Mouse (Mus musculus): ENCODE measurements around the gene Pfkfb4. TPM values are rescaled to one million over a fixed set of nuclear protein-coding genes. Genes with fewer than 3 reads are reported as not detected.

Gene Pfkfb4
- total and polyA plus RNA-seq, 2 experiments from 2014 or later: 18.6 to 63.1 TPM

- Histone ChIP-seq H3K27me3 (ENCODE audit: insufficient read depth, low read length) (no peaks in the 10 kb centered on the region), H3K4me3 (ENCODE audit: low read length) (peak overlapping the region; percentile 46), H3K27ac (peak overlapping the region; percentile 82; the same call in 1 of the 2 replicates), H3K36me3 (ENCODE audit: insufficient read depth, low read length) (no peaks in the 10 kb centered on the region), H3K4me2 (ENCODE audit: low read depth, low read length) (peak overlapping the region; percentile 66), H3K9me3 (ENCODE audit: low read length) (no peaks in the 10 kb centered on the region), H3K4me1 (ENCODE audit: insufficient read depth, low read length) (peaks cover 11% of the 10 kb centered on the region; the same call in 1 of the 2 replicates), H3K9ac (replicated peaks; ENCODE audit: low read length) (peak overlapping the region; percentile 60; the same call in 1 of the 2 replicates)
- TF ChIP-seq CTCF (IDR thresholded peaks at IDR 0.05; ENCODE audit: low read depth): no peak
- no peak for DNase-seq (ENCODE audit: low spot score)
- WGBS: 84% methylated on average over 9 of the region's 9 CpGs
- ATAC-seq: no peak
Observed at GRCm38 (mm10) chr9:108992620-108993361, 1.2 kb downstream of the Pfkfb4 start.

GRCm38 (mm10) chr9:108996411-108996810 lies 4.8 kb downstream of the Pfkfb4 start:
- Histone ChIP-seq H3K4me1 (ENCODE audit: insufficient read depth, low read length) (peaks cover 5% of the 10 kb centered on the region; the same call in 1 of the 2 replicates), H3K4me3 (ENCODE audit: low read length) (no peak overlapping the region), H3K36me3 (ENCODE audit: insufficient read depth, low read length) (no peaks in the 10 kb centered on the region), H3K27me3 (ENCODE audit: insufficient read depth, low read length) (no peaks in the 10 kb centered on the region), H3K9ac (replicated peaks; ENCODE audit: low read length) (no peak overlapping the region), H3K9me3 (ENCODE audit: low read length) (no peaks in the 10 kb centered on the region), H3K4me2 (ENCODE audit: low read depth, low read length) (no peak overlapping the region), H3K27ac (no peak overlapping the region)
- 77% methylated on average over 9 of the region's 9 CpGs for WGBS
- DNase-seq (ENCODE audit: low spot score): no peak
- no peak for TF ChIP-seq CTCF (IDR thresholded peaks at IDR 0.05; ENCODE audit: low read depth)
- no peak for ATAC-seq

- Histone ChIP-seq H3K4me2 (ENCODE audit: low read depth, low read length) (peak overlapping the region; percentile 23), H3K27ac (peak overlapping the region; percentile 36; the same call in 1 of the 2 replicates), H3K9ac (replicated peaks; ENCODE audit: low read length) (no peak overlapping the region), H3K4me1 (ENCODE audit: insufficient read depth, low read length) (no peaks in the 10 kb centered on the region), H3K9me3 (ENCODE audit: low read length) (no peaks in the 10 kb centered on the region), H3K36me3 (ENCODE audit: insufficient read depth, low read length) (no peaks in the 10 kb centered on the region; the same call in 1 of the 2 replicates), H3K4me3 (ENCODE audit: low read length) (no peak overlapping the region), H3K27me3 (ENCODE audit: insufficient read depth, low read length) (no peaks in the 10 kb centered on the region)
- whole genome bisulfite sequencing: 70% methylated on average over 19 of the region's 19 CpGs
- ATAC-seq (peak; percentile 28; the same call in 1 of the 2 replicates), DNase-seq (ENCODE audit: low spot score) (peak; percentile 19)
- TF ChIP-seq CTCF (IDR thresholded peaks at IDR 0.05; ENCODE audit: low read depth): no peak
Observed at GRCm38 (mm10) chr9:108998287-108999166, 6.9 kb downstream of the Pfkfb4 start.

GRCm38 (mm10) chr9:108999167-108999526 lies 7.6 kb downstream of the Pfkfb4 start:
- Histone ChIP-seq H3K4me2 (ENCODE audit: low read depth, low read length) (peak overlapping the region; percentile 23; the same call in 1 of the 2 replicates), H3K4me3 (ENCODE audit: low read length) (no peak overlapping the region), H3K36me3 (ENCODE audit: insufficient read depth, low read length) (no peaks in the 10 kb centered on the region; the same call in 1 of the 2 replicates), H3K27me3 (ENCODE audit: insufficient read depth, low read length) (no peaks in the 10 kb centered on the region), H3K27ac (0 out of 2 replicates have a peak overlapping the region, but pooled peaks have one; percentile 36), H3K4me1 (ENCODE audit: insufficient read depth, low read length) (no peaks in the 10 kb centered on the region), H3K9me3 (ENCODE audit: low read length) (no peaks in the 10 kb centered on the region), H3K9ac (replicated peaks; ENCODE audit: low read length) (no peak overlapping the region)
- TF ChIP-seq CTCF (IDR thresholded peaks at IDR 0.05; ENCODE audit: low read depth): no peak
- ATAC-seq (no peak), DNase-seq (ENCODE audit: low spot score) (peak; percentile 16)
- WGBS: 62% methylated on average over 4 of the region's 4 CpGs

- H3K36me3 ChIP-seq (ENCODE audit: insufficient read depth, low read length): no peaks in the 10 kb centered on the region; the same call in 1 of the 2 replicates
- TF ChIP-seq CTCF (IDR thresholded peaks at IDR 0.05; ENCODE audit: low read depth): peak; percentile 99
- no peaks in the 10 kb centered on the region for H3K4me1 ChIP-seq (ENCODE audit: insufficient read depth, low read length)
- H3K4me3 ChIP-seq (ENCODE audit: low read length): no peak overlapping the region
- H3K9ac ChIP-seq (replicated peaks; ENCODE audit: low read length): no peak overlapping the region
- ATAC-seq (peak; percentile 50; the same call in 1 of the 2 replicates), DNase-seq (ENCODE audit: low spot score) (peak; percentile 75)
- H3K9me3 ChIP-seq (ENCODE audit: low read length): no peaks in the 10 kb centered on the region
- H3K4me2 ChIP-seq (ENCODE audit: low read depth, low read length): no peak overlapping the region
- 15% methylated on average over 3 of the region's 3 CpGs for WGBS
- no peak overlapping the region for H3K27ac ChIP-seq
- H3K27me3 ChIP-seq (ENCODE audit: insufficient read depth, low read length): no peaks in the 10 kb centered on the region
Observed at GRCm38 (mm10) chr9:109000726-109001125, 9.1 kb downstream of the Pfkfb4 start.

GRCm38 (mm10) chr9:109003201-109003600 lies 11.6 kb downstream of the Pfkfb4 start:
- H3K4me1 ChIP-seq (ENCODE audit: insufficient read depth, low read length): no peaks in the 10 kb centered on the region
- H3K9ac ChIP-seq (replicated peaks; ENCODE audit: low read length): no peak overlapping the region
- H3K36me3 ChIP-seq (ENCODE audit: insufficient read depth, low read length): peaks cover 6% of the 10 kb centered on the region
- no peaks in the 10 kb centered on the region for H3K9me3 ChIP-seq (ENCODE audit: low read length)
- H3K4me2 ChIP-seq (ENCODE audit: low read depth, low read length): no peak overlapping the region
- H3K4me3 ChIP-seq (ENCODE audit: low read length): no peak overlapping the region
- no peak overlapping the region for H3K27ac ChIP-seq
- peak; percentile 79 for TF ChIP-seq CTCF (IDR thresholded peaks at IDR 0.05; ENCODE audit: low read depth)
- WGBS: 58% methylated on average over 2 of the region's 2 CpGs
- ATAC-seq (no peak), DNase-seq (ENCODE audit: low spot score) (peak; percentile 55)
- no peaks in the 10 kb centered on the region for H3K27me3 ChIP-seq (ENCODE audit: insufficient read depth, low read length)

All from hindbrain, postnatal 0 days (tissue).